Mouse (Mus musculus): ENCODE measurements around the gene Afap1.
A peak's percentile ranks its signal among the peaks of the same experiment; 100 is the strongest.

Afap1 gene

GRCm38 (mm10) chr5:35893093-35893804 lies at the start of gene Afap1:
Afap1 (plus strand) TSS chr5:35893319.
- DNase-seq = peak; percentile 100

- DNase-seq = no peak
Measured at GRCm38 (mm10) chr5:35851485-35851884, 41.6 kb upstream of the Afap1 start.

GRCm38 (mm10) chr5:35853463-35853862 lies 39.7 kb upstream of the Afap1 start:
- DNase-seq = no peak

GRCm38 (mm10) chr5:35856245-35856644 lies 36.9 kb upstream of the Afap1 start:
- no peak for DNase-seq

- DNase-seq = peak; percentile 83
Measured at GRCm38 (mm10) chr5:35858069-35858468, 35.0 kb upstream of the Afap1 start.

GRCm38 (mm10) chr5:35861456-35861855 lies 31.7 kb upstream of the Afap1 start:
- no peak for DNase-seq

- no peak for DNase-seq
Measured at GRCm38 (mm10) chr5:35869973-35870372, 23.1 kb upstream of the Afap1 start.

- peak; percentile 89 for DNase-seq
Measured at GRCm38 (mm10) chr5:35870408-35871012, 22.6 kb upstream of the Afap1 start.

GRCm38 (mm10) chr5:35873382-35873781 lies 19.7 kb upstream of the Afap1 start:
- DNase-seq = peak; percentile 19

- DNase-seq = no peak
Measured at GRCm38 (mm10) chr5:35876236-35876635, 16.9 kb upstream of the Afap1 start.

GRCm38 (mm10) chr5:35879199-35879598 lies 13.9 kb upstream of the Afap1 start:
- no peak for DNase-seq

GRCm38 (mm10) chr5:35882391-35882790 lies 10.7 kb upstream of the Afap1 start:
- DNase-seq = no peak

GRCm38 (mm10) chr5:35884262-35884661 lies 8.9 kb upstream of the Afap1 start:
- peak; percentile 61 for DNase-seq

GRCm38 (mm10) chr5:35884689-35885088 lies 8.4 kb upstream of the Afap1 start:
- no peak for DNase-seq

GRCm38 (mm10) chr5:35888959-35889358 lies 4.2 kb upstream of the Afap1 start:
- peak; percentile 57 for DNase-seq

- no peak for DNase-seq
Measured at GRCm38 (mm10) chr5:35889641-35890040, 3.5 kb upstream of the Afap1 start.

- no peak for DNase-seq
Measured at GRCm38 (mm10) chr5:35890985-35891730, 2.0 kb upstream of the Afap1 start.

- DNase-seq = no peak
Measured at GRCm38 (mm10) chr5:35892363-35892762, 756 bp upstream of the Afap1 start.

GRCm38 (mm10) chr5:35893805-35894260 lies 714 bp downstream of the Afap1 start:
- peak; percentile 63 for DNase-seq

GRCm38 (mm10) chr5:35894295-35895047 lies 1.4 kb downstream of the Afap1 start:
- DNase-seq = peak; percentile 46

- DNase-seq = no peak
Measured at GRCm38 (mm10) chr5:35895926-35896325, 2.8 kb downstream of the Afap1 start.

GRCm38 (mm10) chr5:35896556-35896955 lies 3.4 kb downstream of the Afap1 start:
- no peak for DNase-seq

GRCm38 (mm10) chr5:35897147-35897546 lies 4.0 kb downstream of the Afap1 start:
- DNase-seq = no peak
